Comparison of ENCODE assay signal across 17 mouse cellular contexts in genomic region chr2:137869676-137870075, GRCm38 (mm10).
DNase-seq lines count a peak whose midpoint lies in the region; ATAC-seq and TF ChIP-seq lines count a peak whose summit lies in the region.
"Had no signal": no experiment of that assay in that cellular context is flagged by ENCODE, and none has a peak within 500 bp of the region (broad histone marks: within the 10 kb centered on the region; RNA-seq: fewer than 3 reads in every experiment).

No protein-coding gene starts in this region.

- 36% methylated on average over 4 of the region's 4 CpGs for WGBS in lung, embryonic 14.5 days
- WGBS in stomach, embryonic 15.5 days = 60% methylated on average over 4 of the region's 4 CpGs

- ATAC-seq in lung, embryonic 14.5 days (ENCODE audit: insufficient read depth) = peak; percentile 28; the same call in 1 of the 2 replicates
- peak; percentile 39; the same call in 1 of the 2 replicates for ATAC-seq in stomach, embryonic 15.5 days (ENCODE audit: insufficient read depth, low FRiP score, low read depth)
- ATAC-seq: forebrain, embryonic 14.5 days had no signal

- H3K4me2 ChIP-seq in lung, embryonic 14.5 days = no peak overlapping the region
- no peak overlapping the region for H3K4me2 ChIP-seq in stomach, embryonic 15.5 days
- H3K4me2 ChIP-seq: heart, embryonic 12.5 days; hindbrain, embryonic 12.5 days had no signal

- H3K36me3 ChIP-seq in lung, embryonic 14.5 days (ENCODE audit: insufficient read depth) = no peaks in the 10 kb centered on the region
- no peaks in the 10 kb centered on the region for H3K36me3 ChIP-seq in stomach, embryonic 15.5 days
- H3K36me3 ChIP-seq: embryonic facial prominence, embryonic 10.5 days; heart, embryonic 12.5 days; hindbrain, embryonic 12.5 days had no signal

- H3K27me3 ChIP-seq in lung, embryonic 14.5 days (ENCODE audit: insufficient read depth, low read length) = no peaks in the 10 kb centered on the region
- H3K27me3 ChIP-seq in stomach, embryonic 15.5 days (replicated peaks) = no peaks in the 10 kb centered on the region
- H3K27me3 ChIP-seq: heart, embryonic 12.5 days; hindbrain, embryonic 12.5 days had no signal

- no peaks in the 10 kb centered on the region for H3K4me1 ChIP-seq in lung, embryonic 14.5 days (ENCODE audit: insufficient read depth)
- H3K4me1 ChIP-seq in stomach, embryonic 15.5 days = no peaks in the 10 kb centered on the region
- H3K4me1 ChIP-seq: embryonic facial prominence, embryonic 10.5 days; heart, embryonic 12.5 days; hindbrain, embryonic 12.5 days had no signal

- no peak overlapping the region for H3K4me3 ChIP-seq in lung, embryonic 14.5 days (ENCODE audit: low read depth, low read length)
- H3K4me3 ChIP-seq in stomach, embryonic 15.5 days (replicated peaks) = no peak overlapping the region
- H3K4me3 ChIP-seq: embryonic facial prominence, embryonic 10.5 days; gastrocnemius, adult 2 months; heart, embryonic 12.5 days; hindbrain, embryonic 12.5 days had no signal

- H3K9me3 ChIP-seq in lung, embryonic 14.5 days (ENCODE audit: low read depth, low read length) = no peaks in the 10 kb centered on the region
- no peaks in the 10 kb centered on the region for H3K9me3 ChIP-seq in stomach, embryonic 15.5 days
- H3K9me3 ChIP-seq: embryonic facial prominence, embryonic 10.5 days; heart, embryonic 12.5 days; hindbrain, embryonic 12.5 days had no signal

- peak; percentile 8 for DNase-seq in lung, embryonic 14.5 days
- DNase-seq in lung, postnatal 14 days = no peak
- DNase-seq in lung, postnatal 25 days (ENCODE audit: low spot score) = peak; percentile 50
- DNase-seq in heart, postnatal 36 days = no peak
- DNase-seq in cerebellum, postnatal 25 days = no peak
- DNase-seq: adrenal gland, adult 2 months; adrenal gland, postnatal 25 days; cerebellum, adult 18-20 months; cerebellum, adult 9-11 months; gastrocnemius, adult 2 months; gastrocnemius, postnatal 25 days; heart, postnatal 4 days had no signal

- TF ChIP-seq CTCF in lung, embryonic 14.5 days (IDR thresholded peaks at IDR 0.05; ENCODE audit: low read depth) = no peak

- H3K9ac ChIP-seq in lung, embryonic 14.5 days = no peak overlapping the region
- H3K9ac ChIP-seq in stomach, embryonic 15.5 days = no peak overlapping the region
- H3K9ac ChIP-seq: heart, embryonic 12.5 days; hindbrain, embryonic 12.5 days had no signal

- no peak overlapping the region for H3K27ac ChIP-seq in lung, embryonic 14.5 days (ENCODE audit: low read depth)
- no peak overlapping the region for H3K27ac ChIP-seq in stomach, embryonic 15.5 days
- H3K27ac ChIP-seq: embryonic facial prominence, embryonic 10.5 days; gastrocnemius, adult 2 months; hindbrain, embryonic 12.5 days had no signal

- intact Hi-C loops in heart, postnatal 36 days (cut with DNase I) = no loop called here

Comparison
In these comparisons a context has a peak if more than half of its experiments do, and no peak if none do; other contexts are left out.
1. DNase-seq: peak in lung, embryonic 14.5 days (single experiment) and lung, postnatal 25 days (single experiment); none in lung, postnatal 14 days (single experiment), heart, postnatal 36 days (0 of 2) and cerebellum, postnatal 25 days (0 of 2).